Mouse (Mus musculus) left cerebral cortex, adult 8-10 months (tissue): ENCODE data around the gene Cd5. TPM values are rescaled to one million over a fixed set of nuclear protein-coding genes. Genes with fewer than 3 reads are reported as not detected.

Source experiments
- DNase-seq, 2 experiments: peaks; one replicate each; pipeline ENCODE4 v3.0.0; 2022; ENCODE audit warnings: low spot score in 2 of 2
- total RNA-seq, 4 experiments: library from RNA; stranded (reverse); gene quantifications; 2 replicates each; pipeline ENCODE4 v1.2.4; 2022

Cd5 gene
- total RNA-seq = under 1 TPM; 0.13 to 0.51 (median 0.43) TPM

DNA sequence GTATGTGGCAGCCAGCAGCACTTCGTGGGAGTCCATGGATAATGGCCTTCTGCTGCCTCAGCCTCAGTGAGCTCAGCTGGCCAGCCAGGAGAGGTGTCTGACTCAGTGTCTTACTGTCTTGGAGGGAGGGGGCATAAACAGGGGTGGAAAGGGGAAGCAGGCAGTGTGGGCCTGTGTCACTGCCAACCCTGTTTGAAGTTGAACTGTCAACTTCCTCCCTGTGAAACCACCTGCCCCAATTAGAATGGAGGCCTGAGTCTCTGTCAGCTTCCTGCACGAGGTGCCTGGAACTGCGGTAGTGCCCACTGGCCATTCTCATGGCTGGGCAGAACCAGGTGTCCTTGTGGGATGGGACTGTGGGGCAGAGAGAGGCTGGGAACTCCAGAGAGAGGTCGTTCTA lies at the start of gene Cd5:
TSS of gene Cd5 (minus strand) at position 192 of the 400 bp plus-strand sequence.
- no peak for DNase-seq

DNA sequence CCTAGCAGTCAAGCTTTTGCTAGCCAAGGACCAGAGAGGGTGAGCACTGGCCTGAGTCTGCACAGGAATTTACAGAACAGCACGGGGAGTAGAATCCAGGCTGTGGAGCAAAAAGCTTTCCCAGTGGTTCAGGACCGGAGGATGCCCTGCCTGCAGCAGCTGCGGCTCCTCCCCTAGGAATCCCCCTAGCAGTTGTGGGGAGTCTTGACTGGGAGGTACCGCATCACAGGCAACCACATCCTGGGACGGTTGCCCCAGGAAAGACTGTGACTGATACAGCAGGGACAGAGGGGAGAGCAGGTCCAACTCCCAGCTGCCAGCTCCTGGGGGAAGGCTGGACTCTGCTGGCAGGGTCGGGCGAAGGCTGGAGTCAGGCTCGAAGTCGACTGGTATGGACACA lies 49.4 kb upstream of the Cd5 start:
- DNase-seq = no peak

DNA sequence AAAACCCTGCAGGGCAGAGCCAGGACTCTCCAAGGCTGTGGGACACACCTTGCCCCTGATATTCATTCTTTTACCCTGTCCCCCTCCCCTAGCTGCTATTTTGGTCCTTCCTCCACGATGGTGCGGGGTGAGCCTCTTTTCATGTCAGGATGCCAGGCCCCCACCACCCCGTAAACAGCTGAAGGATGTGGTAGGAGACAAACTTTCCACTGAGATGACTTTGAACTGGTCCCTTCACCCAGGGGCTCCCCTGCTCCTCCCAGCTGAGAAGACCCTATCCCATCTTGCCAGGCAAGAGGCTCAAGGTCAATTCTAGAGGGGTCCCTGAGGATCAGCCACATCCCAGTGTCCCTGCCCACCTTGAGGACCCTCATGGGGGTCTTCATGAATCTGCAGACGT lies 48.6 kb upstream of the Cd5 start:
- DNase-seq = no peak

DNA sequence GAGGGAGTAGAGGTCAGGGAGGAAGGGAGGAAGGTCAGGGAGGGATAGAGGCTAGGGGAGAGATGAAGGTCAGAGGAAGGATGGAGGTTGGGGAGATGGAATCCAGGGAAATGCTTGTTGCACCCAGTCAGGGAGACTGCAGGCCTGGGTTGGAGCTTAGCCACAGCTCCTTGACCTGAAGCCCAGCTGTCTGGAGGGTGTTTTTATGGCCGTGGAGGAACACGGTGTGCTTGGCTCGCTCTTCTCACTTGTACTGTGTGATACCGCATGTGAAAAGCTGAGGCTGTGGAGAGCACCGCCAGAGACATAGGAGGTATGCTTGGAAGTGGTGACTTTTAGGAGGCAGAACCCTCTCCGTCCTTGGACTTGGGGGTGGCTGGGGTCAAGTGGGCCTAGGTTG lies 48.0 kb upstream of the Cd5 start:
- DNase-seq = no peak

DNA sequence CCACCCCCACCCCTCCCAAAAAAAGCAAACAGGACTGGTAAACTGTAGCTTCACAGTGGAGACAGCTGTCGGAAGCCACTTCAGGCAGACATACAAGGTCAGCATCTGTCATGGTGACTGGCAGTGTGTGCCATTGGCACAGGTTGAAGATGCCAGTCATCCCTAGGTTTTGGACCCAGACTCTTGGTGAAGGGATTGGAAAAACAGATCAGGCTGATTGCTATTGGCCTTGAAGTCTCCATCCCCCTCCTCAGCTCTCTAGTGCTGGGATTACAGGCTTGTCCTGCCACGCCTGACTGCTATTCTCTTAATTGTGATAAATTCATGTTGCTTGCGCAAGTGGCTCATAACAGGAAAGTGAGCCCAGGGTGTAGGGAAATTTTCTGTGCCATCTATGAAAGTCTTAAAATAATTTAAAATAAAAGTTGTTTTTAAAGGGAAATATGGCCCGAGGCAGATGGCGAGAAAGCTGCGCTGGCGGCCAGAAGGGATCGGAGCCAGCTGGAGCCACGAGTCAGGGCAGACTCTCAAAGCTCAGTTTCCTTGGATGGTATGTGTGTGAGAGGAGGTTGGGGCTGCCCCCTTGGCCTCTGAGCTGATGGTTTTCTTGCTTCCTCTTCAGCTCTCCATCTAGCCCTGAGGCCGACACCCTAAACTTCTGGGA lies 46.1 kb upstream of the Cd5 start:
- no peak for DNase-seq

DNA sequence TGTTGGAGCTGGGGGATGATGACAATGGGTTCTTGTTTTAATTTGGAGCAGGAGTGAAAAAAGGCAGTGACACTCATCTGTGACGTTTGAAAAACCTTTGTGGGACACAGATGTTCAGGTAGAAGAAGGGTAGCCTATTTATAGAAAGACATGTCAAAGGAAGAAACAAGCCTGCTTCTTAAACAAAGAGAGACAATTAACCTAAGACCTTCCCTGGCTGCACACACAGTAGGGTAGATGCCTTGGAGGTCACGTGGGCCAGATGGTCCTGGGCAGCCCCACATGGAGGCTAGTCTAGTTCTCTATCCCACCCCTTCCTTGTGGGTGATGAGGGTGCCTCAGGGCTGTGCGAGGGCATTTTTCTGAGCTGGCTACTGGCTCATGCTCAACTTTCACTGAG lies 45.3 kb upstream of the Cd5 start:
- DNase-seq = no peak

DNA sequence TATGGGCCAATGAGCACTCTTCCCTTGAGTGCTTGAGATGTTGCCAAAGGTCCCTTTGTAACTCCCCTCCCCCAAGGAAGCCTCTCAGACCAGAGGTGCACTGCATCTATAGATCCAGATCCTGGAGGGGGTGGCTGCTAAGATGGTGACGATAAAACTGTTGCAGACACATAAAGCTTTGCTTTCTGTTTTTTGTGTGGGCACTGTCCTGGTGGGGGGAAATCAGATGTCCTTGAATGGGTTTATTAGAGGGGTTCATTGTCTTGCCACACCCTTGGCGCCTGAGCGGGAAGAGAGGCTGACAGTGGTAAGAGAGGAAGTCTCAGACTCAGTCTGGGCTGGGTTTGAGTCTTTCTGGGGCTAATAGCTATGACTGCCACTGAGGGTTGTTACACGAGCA lies 44.4 kb upstream of the Cd5 start:
- no peak for DNase-seq

DNA sequence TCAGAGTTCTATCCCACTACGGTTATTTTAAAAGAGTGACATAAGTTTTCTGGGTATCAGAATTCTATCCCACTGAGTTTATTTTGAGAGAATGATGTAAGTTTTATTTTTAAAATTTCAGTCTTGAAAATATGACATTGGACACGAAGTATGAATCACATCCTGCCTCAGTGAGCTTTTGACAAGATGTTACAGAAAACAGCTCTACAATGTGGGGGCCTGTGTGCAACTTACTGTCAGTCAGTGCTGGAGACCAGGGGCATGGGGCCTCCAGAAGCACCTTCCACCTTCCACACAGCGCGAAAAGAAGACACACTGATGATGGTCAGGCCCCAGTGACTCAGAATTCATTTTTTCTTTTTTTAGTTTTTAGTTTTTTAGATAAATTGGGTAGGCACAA lies 42.8 kb upstream of the Cd5 start:
- peak in 1 of 2 experiments; percentile 49 for DNase-seq

DNA sequence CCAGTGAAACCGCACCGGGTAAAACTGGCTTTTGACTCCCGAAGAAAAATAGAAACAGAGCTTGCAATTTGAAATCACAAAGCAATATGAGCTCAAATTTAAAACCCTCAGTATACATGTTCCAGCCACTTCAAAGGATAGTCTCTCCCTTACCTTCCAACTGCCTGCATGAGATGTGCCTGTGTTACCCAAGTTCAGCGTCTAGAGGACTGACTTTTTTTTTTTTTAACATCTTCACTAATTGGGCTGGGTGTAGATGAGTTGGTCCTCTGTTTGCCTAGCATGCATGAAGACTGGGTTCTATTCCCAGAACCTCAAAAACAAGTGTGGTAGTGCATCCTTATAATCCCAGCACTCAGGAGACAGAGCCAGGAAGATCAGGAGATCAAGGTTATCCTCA lies 38.1 kb upstream of the Cd5 start:
- no peak for DNase-seq

DNA sequence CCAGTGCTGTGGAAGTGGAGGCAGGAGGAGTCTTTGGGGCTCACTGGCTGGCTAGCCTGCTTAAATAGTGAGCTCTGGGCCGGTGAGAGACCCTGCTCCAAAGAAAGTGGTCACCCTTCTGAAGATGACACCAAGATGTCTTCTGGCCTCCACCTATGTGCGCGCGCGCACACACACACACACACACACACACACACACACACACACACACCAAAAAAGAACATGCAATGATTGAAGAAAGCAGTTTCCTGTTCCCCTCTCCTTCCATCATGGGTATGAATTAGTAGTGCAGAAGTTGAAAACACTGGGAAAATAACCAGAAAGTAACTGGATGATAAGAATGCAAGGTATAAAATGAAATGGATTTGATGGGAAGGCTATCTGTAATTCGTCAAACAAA lies 35.3 kb upstream of the Cd5 start:
- DNase-seq = no peak

DNA sequence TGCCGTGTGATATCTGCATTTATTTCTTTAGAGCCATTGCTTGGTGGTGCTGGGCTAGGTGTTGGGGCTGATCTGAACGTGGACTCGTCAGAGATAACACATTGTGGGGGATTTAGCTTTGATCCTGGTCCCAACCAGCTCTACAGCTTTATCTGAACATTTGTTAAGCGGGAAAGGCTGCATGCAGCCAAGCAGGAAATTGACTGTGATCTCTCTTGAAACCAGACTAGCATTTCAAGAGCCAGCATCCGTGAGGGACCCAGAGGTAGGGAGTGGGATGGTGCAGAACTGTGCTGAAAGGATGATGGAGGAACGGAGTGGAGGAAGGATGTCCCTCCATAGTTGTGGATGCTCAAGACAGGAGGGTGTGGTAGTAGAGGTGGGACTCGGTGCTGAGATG lies 34.6 kb upstream of the Cd5 start:
- peak in 1 of 2 experiments; percentile 24 for DNase-seq

DNA sequence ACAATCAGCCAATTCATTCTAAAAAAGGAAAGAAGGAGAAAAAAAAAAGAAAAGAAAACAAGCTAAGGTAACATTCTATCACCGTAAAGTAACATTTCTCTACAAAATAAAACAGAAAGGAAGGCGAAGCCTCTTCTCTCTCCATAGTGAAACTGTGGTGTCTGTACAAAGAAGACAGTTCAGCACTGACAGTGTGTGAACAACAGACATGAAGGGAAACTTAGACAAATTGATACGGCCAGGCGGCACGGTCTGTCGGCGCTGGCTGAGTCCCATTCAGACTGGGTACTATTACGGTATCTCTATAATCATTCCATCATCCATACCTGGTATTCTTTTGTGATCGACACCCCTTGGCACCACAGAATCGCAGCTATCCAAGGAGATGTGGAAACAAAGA lies 34.1 kb upstream of the Cd5 start:
- no peak for DNase-seq

DNA sequence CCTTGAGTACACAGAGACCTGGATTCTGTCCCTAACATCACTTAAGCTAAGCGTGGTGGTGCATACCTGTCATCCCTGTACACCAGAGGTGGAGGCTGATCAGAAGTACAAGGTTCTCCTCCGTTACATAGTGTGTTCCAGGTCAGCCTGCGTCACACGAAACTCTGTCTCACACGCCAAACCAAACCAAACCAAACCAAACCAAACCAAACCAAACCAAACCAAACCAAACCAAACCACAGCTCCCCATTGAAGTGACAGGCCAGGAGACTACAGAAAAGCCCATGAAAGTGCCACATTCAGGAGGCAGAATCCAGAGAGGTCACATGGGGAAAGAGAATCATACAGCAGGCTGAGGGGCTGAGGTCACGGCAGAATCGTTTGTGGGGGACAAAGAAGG lies 33.2 kb upstream of the Cd5 start:
- DNase-seq = no peak

DNA sequence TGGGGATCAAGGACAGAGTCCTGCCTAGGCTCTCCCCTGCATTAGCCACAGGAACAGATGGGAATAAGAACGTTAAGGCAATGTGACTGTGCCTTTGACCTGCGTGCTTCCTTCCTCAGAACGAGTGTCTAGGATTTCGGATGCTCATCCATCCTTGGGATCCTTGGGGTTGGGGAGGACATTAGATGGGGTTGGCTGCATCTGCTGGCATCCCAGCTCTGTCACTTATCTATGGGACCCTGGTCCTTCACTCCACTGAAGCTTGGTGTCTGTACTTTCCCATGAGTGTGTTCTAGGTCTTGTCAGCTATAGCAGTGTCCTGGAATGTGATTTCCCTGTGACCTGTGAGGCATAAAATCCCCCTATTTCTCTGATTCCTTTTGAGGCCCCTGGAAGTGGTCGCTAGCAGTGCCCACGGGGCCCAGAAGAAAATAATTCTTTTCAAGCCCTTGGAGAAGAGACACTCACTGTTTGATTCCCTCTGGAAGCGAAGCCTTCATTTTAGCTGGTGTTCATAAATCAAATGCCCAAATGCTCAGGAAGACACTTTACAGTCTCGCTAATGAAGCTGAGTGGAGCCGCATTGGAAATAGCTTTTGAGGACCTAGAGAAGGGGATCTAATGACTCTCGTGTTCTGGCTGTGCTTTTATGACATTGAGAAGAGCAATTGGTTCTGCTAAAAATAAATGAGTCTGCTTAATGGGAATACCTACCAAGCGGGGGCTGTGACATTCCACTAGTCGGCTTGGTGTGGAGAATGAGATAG lies 30.8 kb upstream of the Cd5 start:
- no peak for DNase-seq

DNA sequence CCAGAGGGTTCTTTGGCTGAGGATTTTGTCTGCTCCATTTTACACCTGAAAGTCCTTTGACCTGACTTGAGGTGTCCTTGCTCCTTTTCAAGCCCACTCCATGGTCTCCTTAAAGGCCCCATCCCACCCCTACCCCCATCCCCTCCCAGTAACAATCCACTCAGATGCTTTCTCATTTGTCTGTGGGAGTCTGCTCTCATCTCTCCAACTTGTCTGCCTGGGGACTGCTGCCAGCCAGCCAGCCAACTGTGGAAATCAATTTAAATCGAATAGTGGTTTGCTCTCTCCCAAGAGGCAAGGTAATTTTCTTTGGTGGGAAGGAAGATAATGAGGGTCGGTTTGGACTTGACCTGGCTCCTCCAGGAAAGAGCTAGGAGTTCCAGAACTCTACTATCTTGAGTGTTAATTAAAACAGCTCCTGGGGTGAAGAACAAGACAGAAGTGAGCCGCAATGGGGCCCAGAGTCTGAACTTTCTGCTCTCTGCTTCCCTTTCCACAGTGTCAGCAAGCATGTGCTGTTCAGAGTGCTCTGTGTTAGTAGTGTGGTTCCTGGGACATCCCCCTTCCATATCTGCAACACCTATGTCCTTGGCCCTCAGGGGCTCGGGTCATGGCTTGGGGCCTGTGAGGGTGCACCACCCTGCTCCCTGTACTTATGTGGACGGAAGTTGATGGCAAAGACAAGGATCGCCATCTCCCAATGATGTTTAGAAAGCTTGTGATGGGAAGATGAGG lies 30.1 kb upstream of the Cd5 start:
- DNase-seq = no peak

DNA sequence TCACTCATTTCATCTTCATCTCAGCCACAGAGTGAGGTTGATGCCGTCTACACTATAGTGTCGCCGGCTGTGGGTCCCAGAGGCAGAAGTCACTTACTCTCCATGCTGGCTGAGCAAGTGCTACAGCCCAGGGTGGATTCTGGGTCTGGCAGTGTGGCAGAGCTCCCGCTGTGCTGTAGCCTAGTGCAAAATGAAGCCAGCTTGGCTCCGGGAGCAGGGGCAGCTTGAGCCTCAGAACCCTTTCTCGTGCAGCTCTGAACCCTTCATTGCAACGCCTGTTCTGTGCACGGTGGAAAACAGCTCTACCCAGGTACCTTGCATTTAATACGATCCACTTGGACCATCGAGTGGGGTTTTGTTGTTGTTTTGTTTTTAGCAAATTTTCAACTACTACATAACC lies 28.8 kb upstream of the Cd5 start:
- no peak for DNase-seq

DNA sequence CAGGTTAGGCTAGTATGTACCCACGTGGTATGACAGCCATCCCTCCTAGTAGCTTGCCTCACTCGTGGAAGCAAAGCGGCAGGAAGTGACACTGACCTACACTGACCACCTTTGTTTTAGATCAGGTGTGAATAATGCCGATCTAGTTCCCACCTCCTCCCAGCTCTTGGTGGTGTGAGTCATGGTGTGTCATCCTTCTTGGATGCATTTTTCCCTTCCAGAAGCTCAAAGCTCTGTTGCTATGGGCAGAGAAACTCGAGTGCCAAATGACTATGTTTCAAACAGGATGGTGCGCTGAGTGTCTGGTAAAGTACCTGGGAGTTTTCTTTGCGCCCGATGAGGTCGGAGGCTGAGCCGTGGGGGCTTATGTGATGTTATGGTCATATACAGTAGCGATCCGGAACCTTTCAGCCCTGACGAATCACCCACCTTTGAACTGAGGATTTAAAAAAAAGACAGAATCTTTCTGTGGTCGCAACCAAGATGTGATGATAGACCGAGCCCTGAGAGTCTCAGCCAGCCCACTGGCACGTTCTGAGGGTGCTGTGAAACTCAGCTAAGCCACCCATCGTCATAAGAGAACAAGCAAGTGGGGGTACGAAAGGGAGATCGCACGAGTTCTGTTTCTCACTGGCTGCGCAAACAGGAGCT lies 24.7 kb upstream of the Cd5 start:
- DNase-seq = peak in 1 of 2 experiments; percentile 64

DNA sequence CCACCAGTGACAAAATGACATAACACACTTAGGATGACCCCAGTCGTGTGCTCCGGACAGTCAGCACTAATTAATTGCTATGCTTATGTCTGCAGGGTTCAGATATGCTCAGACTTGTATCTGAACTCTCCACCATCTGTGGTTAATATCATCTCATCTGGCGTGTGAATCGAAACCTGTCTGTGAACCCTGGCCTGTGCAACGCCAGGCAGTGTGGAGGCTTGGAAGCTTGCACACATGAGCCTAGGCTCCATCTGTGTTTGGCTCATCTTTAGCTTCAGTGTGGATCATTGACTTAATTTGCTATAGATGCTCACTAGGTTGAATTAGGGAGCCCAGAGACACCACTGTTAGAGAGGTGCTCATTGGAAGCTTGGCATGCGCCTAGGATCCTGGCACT lies 23.7 kb upstream of the Cd5 start:
- DNase-seq = no peak

DNA sequence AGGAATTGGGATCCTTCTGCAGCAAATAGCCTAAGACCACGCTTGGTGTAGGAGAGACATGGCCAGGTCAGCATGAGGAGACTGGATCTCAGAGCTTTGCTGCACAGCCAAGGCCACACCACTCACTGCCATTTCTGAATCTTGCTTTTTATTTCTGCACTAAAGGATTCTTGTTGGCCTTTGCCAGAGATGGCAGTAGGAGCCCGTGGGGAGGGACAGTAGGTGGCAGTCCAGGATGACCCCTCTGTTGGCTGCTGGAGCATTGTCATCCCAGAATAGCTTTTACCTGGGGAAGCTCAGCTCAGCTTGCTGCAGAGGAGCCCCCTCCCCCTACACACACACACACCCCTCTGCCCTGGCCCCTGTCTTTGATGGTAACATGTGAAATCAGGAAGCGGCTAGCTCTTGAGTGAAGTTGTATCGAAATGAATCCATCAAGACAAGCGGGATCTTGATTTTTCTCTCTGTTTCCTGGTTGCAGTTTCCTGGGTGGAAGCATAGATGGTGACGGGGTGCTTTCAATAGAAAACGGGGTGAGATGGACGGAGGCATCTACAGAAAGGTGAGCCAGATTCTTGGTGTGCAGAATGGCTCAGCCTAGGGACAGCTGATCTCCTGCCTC lies 23.1 kb upstream of the Cd5 start:
- no peak for DNase-seq

DNA sequence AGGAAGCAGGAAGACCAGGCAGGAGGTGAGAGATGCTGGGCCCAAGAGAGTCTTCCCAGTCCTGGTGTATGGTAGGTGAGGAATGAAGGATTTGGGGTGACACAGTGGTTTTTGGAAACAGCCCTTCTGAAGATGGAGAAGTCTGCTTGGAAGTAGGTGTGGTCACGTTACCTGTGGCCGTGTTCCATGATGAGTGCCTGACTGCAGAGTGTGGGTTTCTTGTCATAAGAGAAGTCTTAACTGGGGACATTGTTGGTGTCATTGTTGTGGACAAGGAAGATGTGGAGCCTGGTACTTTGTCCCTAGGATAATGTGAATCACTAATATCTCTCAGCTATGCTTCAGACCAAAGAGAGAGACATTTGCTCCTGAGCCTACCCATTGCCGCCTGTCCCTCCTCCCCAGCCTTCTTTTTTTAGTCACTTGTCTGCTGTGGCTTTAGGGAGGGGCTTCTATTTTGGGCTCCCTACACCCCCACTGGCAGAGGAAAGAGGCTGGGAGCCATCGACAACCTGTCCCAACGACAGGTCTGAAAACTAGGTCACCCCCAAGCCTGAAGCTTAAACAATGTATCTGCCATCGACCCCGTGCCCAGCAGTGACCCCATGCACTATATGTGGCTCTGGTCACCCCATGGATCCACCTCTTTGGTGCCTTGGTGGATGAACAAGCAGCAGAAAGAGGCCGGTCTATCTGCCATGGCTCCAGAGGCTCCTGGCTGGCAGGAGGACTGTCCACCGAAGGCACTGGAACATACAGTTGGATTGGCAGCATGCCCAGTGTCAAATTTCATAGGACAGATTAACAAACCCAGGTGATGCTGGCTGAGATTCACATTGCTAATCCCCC lies 21.4 kb upstream of the Cd5 start:
- DNase-seq = no peak

DNA sequence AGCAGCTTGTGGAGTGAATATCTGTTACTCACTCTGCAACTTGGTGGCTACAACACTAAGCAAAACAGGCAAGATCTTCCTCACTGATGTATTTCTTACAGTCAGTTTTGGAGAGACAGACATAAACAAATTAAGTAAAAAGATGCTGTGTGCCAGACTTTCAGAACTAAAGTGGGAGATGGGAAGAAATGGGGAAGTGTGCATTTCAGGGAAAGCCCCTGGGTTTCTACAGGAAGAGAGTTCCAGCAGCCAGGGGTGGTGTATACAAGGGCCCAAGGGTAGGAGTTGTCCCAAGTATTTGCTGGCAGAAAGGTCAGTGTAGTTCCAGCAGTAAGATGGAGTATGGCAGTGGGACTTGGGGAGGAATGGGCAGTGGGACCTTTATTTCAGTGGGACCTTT lies 20.7 kb upstream of the Cd5 start:
- no peak for DNase-seq
